Mouse (Mus musculus) forebrain, embryonic 12.5 days (tissue): ENCODE data around the gene H1foo. TPM values are rescaled to one million over a fixed set of nuclear protein-coding genes. Genes with fewer than 3 reads are reported as not detected.

Source experiments
- ATAC-seq: fragments of 200-750 bp; cut with Nextera tagmentation; 2 replicates; pipeline ENCODE4 v1.8.0; 2017; ENCODE audit warnings: moderate TSS enrichment; ENCODE audit not compliant: low FRiP score
- H3K27ac ChIP-seq: fragments of 300-500 bp; sonication (generic); 2 replicates; pipeline ENCODE4 v1.5.1; 2016; ENCODE audit warnings: mild to moderate bottlenecking
- H3K27me3 ChIP-seq: fragments of 300-500 bp; sonication (generic); 2 replicates; pipeline ENCODE4 v1.6.1; 2016; ENCODE audit warnings: mild to moderate bottlenecking
- H3K36me3 ChIP-seq: fragments of 300-500 bp; sonication (generic); replicated peaks from 2 replicates; pipeline ENCODE4 v1.6.1; 2016; ENCODE audit warnings: mild to moderate bottlenecking
- H3K4me1 ChIP-seq: fragments of 300-500 bp; sonication (generic); 2 replicates; pipeline ENCODE4 v1.6.1; 2016
- H3K4me2 ChIP-seq: fragments of 300-500 bp; sonication (generic); 2 replicates; pipeline ENCODE4 v1.6.1; 2016; ENCODE audit warnings: mild to moderate bottlenecking, moderate library complexity
- H3K4me3 ChIP-seq: fragments of 300-500 bp; sonication (generic); replicated peaks from 2 replicates; pipeline ENCODE4 v1.5.1; 2016; ENCODE audit warnings: mild to moderate bottlenecking
- H3K9ac ChIP-seq: fragments of 300-500 bp; sonication (generic); 2 replicates; pipeline ENCODE4 v1.6.1; 2016; ENCODE audit warnings: mild to moderate bottlenecking
- H3K9me3 ChIP-seq: fragments of 300-500 bp; sonication (generic); 2 replicates; pipeline ENCODE4 v1.6.1; 2016
- WGBS: fragments of 180-500 bp; shearing (Covaris S2); methylation state at CpG from one replicate; pipeline ENCODE4 v1.1.7; 2016; 5-methylcytosine and 5-hydroxymethylcytosine counted together
- polyA plus RNA-seq: library from polyadenylated mRNA; unstranded; fragments of >200 nt; fragmentation: Nextera tagmentation; extraction: Ambion mirVana; gene quantifications from 2 replicates; pipeline ENCODE4 v1.2.1, GENCODE M21; 2016

The H1foo gene
- polyA plus RNA-seq, 1 experiment from 2014 or later = not detected

- Histone ChIP-seq H3K27me3 (peaks cover 3% of the 10 kb centered on the region; the same call in 1 of the 2 replicates), H3K4me2 (no peak overlapping the region), H3K4me3 (no peak overlapping the region), H3K27ac (no peak overlapping the region), H3K9me3 (no peaks in the 10 kb centered on the region), H3K4me1 (peaks cover 16% of the 10 kb centered on the region), H3K9ac (no peak overlapping the region), H3K36me3 (no peaks in the 10 kb centered on the region)
- WGBS = 85% methylated on average over 4 of the region's 4 CpGs
- ATAC-seq = no peak
Measured at GRCm38 (mm10) chr6:115955169-115955568, 10.4 kb downstream of the H1foo start.

GRCm38 (mm10) chr6:115955664-115956063 lies 10.9 kb downstream of the H1foo start:
- Histone ChIP-seq H3K9me3 (no peaks in the 10 kb centered on the region), H3K27me3 (peaks cover 3% of the 10 kb centered on the region; the same call in 1 of the 2 replicates), H3K4me3 (no peak overlapping the region), H3K4me2 (no peak overlapping the region), H3K27ac (no peak overlapping the region), H3K4me1 (peaks cover 16% of the 10 kb centered on the region), H3K36me3 (no peaks in the 10 kb centered on the region), H3K9ac (no peak overlapping the region)
- ATAC-seq = no peak
- WGBS = 86% methylated on average over 11 of the region's 11 CpGs

- WGBS = 90% methylated on average over 13 of the region's 13 CpGs
- Histone ChIP-seq H3K9ac (no peak overlapping the region), H3K27me3 (peaks cover 3% of the 10 kb centered on the region; the same call in 1 of the 2 replicates), H3K4me3 (no peak overlapping the region), H3K27ac (peak overlapping the region; percentile 47; the same call in 1 of the 2 replicates), H3K4me2 (no peak overlapping the region), H3K9me3 (no peaks in the 10 kb centered on the region), H3K36me3 (no peaks in the 10 kb centered on the region), H3K4me1 (peaks cover 16% of the 10 kb centered on the region)
- ATAC-seq = no peak
Measured at GRCm38 (mm10) chr6:115956418-115956921, 11.7 kb downstream of the H1foo start.

- Histone ChIP-seq H3K9ac (0 out of 2 replicates have a peak overlapping the region, but pooled peaks have one; percentile 17), H3K9me3 (no peaks in the 10 kb centered on the region), H3K4me1 (peaks cover 16% of the 10 kb centered on the region), H3K27ac (peak overlapping the region; percentile 47; the same call in 1 of the 2 replicates), H3K4me3 (no peak overlapping the region), H3K27me3 (peaks cover 3% of the 10 kb centered on the region; the same call in 1 of the 2 replicates), H3K36me3 (no peaks in the 10 kb centered on the region), H3K4me2 (no peak overlapping the region)
- ATAC-seq = peak; percentile 61; the same call in 1 of the 2 replicates
- WGBS = 50% methylated on average over 16 of the region's 16 CpGs
Measured at GRCm38 (mm10) chr6:115956922-115957601, 12.3 kb downstream of the H1foo start.

DNA sequence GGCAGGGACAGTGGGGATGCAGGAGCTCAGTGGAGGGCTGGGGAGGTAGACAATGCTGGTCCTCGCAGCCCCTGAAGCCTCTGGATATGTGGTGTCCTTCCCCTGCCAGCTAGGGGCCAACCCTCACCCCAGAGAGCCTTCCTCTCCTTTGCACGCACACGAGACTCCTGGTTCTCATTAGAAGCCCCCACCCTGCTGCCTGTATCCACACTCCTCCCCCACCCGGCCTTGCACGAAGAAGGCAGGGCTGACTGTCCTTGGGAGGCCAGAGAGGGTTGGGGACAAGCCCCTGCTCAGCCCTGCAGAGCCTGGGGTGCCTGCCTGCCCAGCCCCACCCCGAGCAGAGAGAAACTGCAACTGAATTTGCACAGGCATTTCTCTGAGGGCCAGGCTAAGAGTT lies 12.9 kb downstream of the H1foo start:
- Histone ChIP-seq H3K9ac (0 out of 2 replicates have a peak overlapping the region, but pooled peaks have one; percentile 17), H3K36me3 (no peaks in the 10 kb centered on the region), H3K27me3 (peaks cover 3% of the 10 kb centered on the region; the same call in 1 of the 2 replicates), H3K4me2 (no peak overlapping the region), H3K4me1 (peaks cover 22% of the 10 kb centered on the region), H3K9me3 (no peaks in the 10 kb centered on the region), H3K4me3 (no peak overlapping the region), H3K27ac (no peak overlapping the region)
- WGBS = 48% methylated on average over 6 of the region's 6 CpGs
- no peak for ATAC-seq

GRCm38 (mm10) chr6:115958445-115958844 lies 13.7 kb downstream of the H1foo start:
- no peak overlapping the region for H3K27ac ChIP-seq
- no peaks in the 10 kb centered on the region for H3K9me3 ChIP-seq
- H3K27me3 ChIP-seq = peaks cover 6% of the 10 kb centered on the region; the same call in 1 of the 2 replicates
- no peak overlapping the region for H3K9ac ChIP-seq
- no peaks in the 10 kb centered on the region for H3K36me3 ChIP-seq
- H3K4me2 ChIP-seq = no peak overlapping the region
- H3K4me3 ChIP-seq = no peak overlapping the region
- peaks cover 22% of the 10 kb centered on the region for H3K4me1 ChIP-seq
- WGBS = 88% methylated on average over 9 of the region's 9 CpGs
- no peak for ATAC-seq

DNA sequence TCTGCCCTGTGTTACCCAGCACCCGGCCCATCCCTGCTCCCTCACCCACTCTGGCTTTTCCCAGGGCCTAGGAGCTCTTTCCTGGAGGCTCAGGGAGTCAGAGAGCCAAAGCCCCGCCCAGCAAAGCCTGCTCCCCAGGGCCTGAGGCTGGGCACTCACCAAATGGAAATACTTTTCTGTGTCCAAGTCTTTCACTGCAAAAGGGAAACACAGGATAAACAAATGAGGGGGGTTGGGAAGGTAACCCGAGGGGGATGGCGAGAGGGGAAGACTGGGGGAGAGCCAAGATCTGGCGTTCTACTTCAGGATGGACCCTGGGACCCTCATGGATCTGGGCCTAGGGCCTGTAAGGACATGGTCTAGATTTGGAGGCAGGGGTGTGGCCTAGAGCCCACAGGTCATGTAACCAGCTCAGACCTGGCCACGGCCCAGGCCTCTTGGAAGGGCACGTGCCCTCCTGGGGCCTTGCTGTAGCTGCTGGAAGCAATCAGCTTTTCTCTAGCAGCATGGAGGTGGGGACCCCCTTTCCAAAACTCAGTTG lies 14.5 kb downstream of the H1foo start:
- no peak for ATAC-seq
- H3K9ac ChIP-seq = no peak overlapping the region
- no peaks in the 10 kb centered on the region for H3K36me3 ChIP-seq
- no peaks in the 10 kb centered on the region for H3K9me3 ChIP-seq
- H3K4me1 ChIP-seq = peaks cover 22% of the 10 kb centered on the region
- H3K27ac ChIP-seq = no peak overlapping the region
- H3K4me2 ChIP-seq = no peak overlapping the region
- H3K4me3 ChIP-seq = no peak overlapping the region
- peaks cover 6% of the 10 kb centered on the region; the same call in 1 of the 2 replicates for H3K27me3 ChIP-seq
- 77% methylated on average over 7 of the region's 7 CpGs for WGBS

DNA sequence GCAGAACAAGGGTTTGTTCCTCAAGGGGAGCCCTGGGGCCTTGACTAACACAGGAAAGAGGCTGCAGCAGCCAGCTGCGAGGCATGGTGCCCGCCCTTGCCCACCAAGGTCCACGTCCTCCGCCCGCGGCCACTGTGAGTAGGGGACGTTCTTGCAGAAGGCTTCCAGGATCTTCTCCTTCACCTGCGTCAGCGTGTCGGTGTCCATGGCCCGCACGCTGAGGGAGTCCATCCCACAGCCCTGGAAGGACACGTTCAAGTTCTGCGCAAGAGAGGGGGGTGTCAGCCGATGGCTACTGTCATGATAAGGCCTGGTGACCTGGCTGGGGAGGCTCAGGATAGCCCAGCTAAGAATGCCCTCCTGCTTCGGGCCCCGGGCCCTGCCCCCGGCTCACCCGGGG lies 15.6 kb downstream of the H1foo start:
- Histone ChIP-seq H3K27ac (no peak overlapping the region), H3K9me3 (no peaks in the 10 kb centered on the region), H3K4me1 (peaks cover 22% of the 10 kb centered on the region), H3K4me3 (no peak overlapping the region), H3K9ac (no peak overlapping the region), H3K27me3 (peaks cover 6% of the 10 kb centered on the region; the same call in 1 of the 2 replicates), H3K36me3 (no peaks in the 10 kb centered on the region), H3K4me2 (no peak overlapping the region)
- 90% methylated on average over 19 of the region's 19 CpGs for WGBS
- ATAC-seq = no peak

DNA sequence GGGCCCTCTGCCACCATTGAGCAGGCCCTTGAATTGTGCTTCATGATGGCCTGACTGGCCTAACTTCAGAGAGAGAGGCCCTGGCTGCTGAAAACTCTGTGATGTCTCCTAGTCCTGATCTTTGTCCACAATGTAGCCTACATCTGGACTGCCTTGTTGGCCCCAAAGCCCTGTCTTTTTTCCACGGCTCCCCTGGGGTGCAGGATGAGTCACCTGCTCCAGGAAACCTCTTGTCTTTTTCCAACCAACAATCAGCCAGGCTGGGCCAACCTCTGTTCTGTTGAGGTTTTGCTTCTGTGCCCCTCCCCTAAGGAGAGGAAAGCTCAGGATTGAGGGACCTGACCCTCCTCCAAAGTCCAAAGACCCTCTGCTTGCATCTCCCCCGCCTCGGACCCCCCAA lies 17.0 kb downstream of the H1foo start:
- Histone ChIP-seq H3K27me3 (peaks cover 6% of the 10 kb centered on the region; the same call in 1 of the 2 replicates), H3K4me1 (peaks cover 19% of the 10 kb centered on the region), H3K4me2 (no peak overlapping the region), H3K27ac (no peak overlapping the region), H3K4me3 (no peak overlapping the region), H3K9me3 (no peaks in the 10 kb centered on the region), H3K36me3 (no peaks in the 10 kb centered on the region), H3K9ac (no peak overlapping the region)
- no peak for ATAC-seq
- 82% methylated on average over 3 of the region's 3 CpGs for WGBS

- no peak overlapping the region for H3K4me3 ChIP-seq
- no peaks in the 10 kb centered on the region for H3K36me3 ChIP-seq
- H3K4me1 ChIP-seq = peaks cover 10% of the 10 kb centered on the region
- H3K4me2 ChIP-seq = no peak overlapping the region
- no peak overlapping the region for H3K27ac ChIP-seq
- no peak for ATAC-seq
- no peaks in the 10 kb centered on the region for H3K9me3 ChIP-seq
- no peak overlapping the region for H3K9ac ChIP-seq
- peaks cover 6% of the 10 kb centered on the region; the same call in 1 of the 2 replicates for H3K27me3 ChIP-seq
- 36% methylated on average over 23 of the region's 23 CpGs for WGBS
Measured at GRCm38 (mm10) chr6:115962439-115963085, 17.8 kb downstream of the H1foo start.

DNA sequence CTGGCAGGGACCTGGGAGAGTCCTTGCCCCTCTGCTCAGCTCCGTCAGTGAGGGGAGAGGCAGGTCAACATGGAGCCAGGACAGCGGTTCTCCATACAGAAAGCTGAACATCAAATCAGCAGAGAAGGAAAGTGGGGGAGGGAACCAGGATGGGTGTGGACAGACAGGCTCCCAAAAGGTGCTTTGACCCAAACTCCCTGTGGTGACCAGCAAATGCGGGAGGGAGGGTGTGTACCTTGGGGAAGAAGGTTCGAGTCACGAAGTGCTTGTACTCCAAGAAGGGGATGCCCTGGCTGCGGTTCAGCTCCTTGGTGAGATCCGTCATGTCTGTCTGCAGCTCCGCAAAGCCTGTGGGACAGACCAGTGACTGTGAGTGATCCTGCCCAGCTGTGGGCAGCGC lies 18.9 kb downstream of the H1foo start:
- Histone ChIP-seq H3K36me3 (no peaks in the 10 kb centered on the region), H3K27ac (no peak overlapping the region)
- WGBS = 88% methylated on average over 9 of the region's 9 CpGs

GRCm38 (mm10) chr6:115966227-115966966 lies 21.7 kb downstream of the H1foo start:
- 96% methylated on average over 19 of the region's 19 CpGs for WGBS
- H3K9me3 ChIP-seq = no peaks in the 10 kb centered on the region
- H3K27me3 ChIP-seq = peaks cover 3% of the 10 kb centered on the region; the same call in 1 of the 2 replicates
- H3K4me1 ChIP-seq = peaks cover 21% of the 10 kb centered on the region
- no peak overlapping the region for H3K4me2 ChIP-seq
- no peak overlapping the region for H3K9ac ChIP-seq
- no peak overlapping the region for H3K4me3 ChIP-seq
- ATAC-seq = no peak
- no peak overlapping the region for H3K27ac ChIP-seq
- no peaks in the 10 kb centered on the region for H3K36me3 ChIP-seq

More for the DNA sequence above, 18.9 kb downstream of the H1foo start:
- Histone ChIP-seq H3K4me1 (peaks cover 15% of the 10 kb centered on the region), H3K9me3 (no peaks in the 10 kb centered on the region), H3K27me3 (peaks cover 6% of the 10 kb centered on the region; the same call in 1 of the 2 replicates), H3K4me2 (no peak overlapping the region), H3K4me3 (no peak overlapping the region), H3K9ac (no peak overlapping the region)
- ATAC-seq = no peak
